ENCODE assay signal across 8 mouse cellular contexts in genomic region chr5:114091057-114091807, GRCm38 (mm10). TPM values are rescaled to one million over a fixed set of nuclear protein-coding genes. Genes with fewer than 3 reads are reported as not detected.
DNase-seq lines count a peak whose midpoint lies in the region; ATAC-seq and TF ChIP-seq lines count a peak whose summit lies in the region.

Svop (minus strand) TSS chr5:114091570.

- TF ChIP-seq EP300 in liver, postnatal 0 days (IDR thresholded peaks at IDR 0.05; ENCODE audit: low read depth): no peak

- peaks cover 20% of the 10 kb centered on the region for H3K4me1 ChIP-seq in E14TG2a.4 (replicated peaks; ENCODE audit: low read depth, low read length)
- H3K4me1 ChIP-seq in forebrain, embryonic 14.5 days (ENCODE audit: control insufficient read depth, insufficient read depth, low read length): peaks cover 9% of the 10 kb centered on the region; the same call in 1 of the 2 replicates
- H3K4me1 ChIP-seq in liver, postnatal 0 days (ENCODE audit: insufficient read depth): peaks cover 3% of the 10 kb centered on the region; the same call in 1 of the 2 replicates
- H3K4me1 ChIP-seq in neural tube, embryonic 14.5 days (ENCODE audit: control insufficient read depth, insufficient read depth, low read length): peaks cover 7% of the 10 kb centered on the region; the same call in 1 of the 2 replicates

- no peak for TF ChIP-seq CTCF in E14TG2a.4 (conservative IDR thresholded peaks at IDR 0.05; ENCODE audit: low read length)
- no peak for TF ChIP-seq CTCF in liver, postnatal 0 days (IDR thresholded peaks at IDR 0.05; ENCODE audit: low read depth)

- peak within 1 kb of the TSS; percentile 59 for H3K4me2 ChIP-seq in forebrain, embryonic 14.5 days (ENCODE audit: low read length)
- H3K4me2 ChIP-seq in liver, postnatal 0 days (ENCODE audit: low read depth, low read length): peak within 1 kb of the TSS; percentile 28; the same call in 1 of the 2 replicates
- peak within 1 kb of the TSS; percentile 68 for H3K4me2 ChIP-seq in neural tube, embryonic 14.5 days (ENCODE audit: low read depth, low read length)

- peak within 1 kb of the TSS; percentile 93 for H3K9ac ChIP-seq in forebrain, embryonic 14.5 days (ENCODE audit: low read length)
- no peak within 1 kb of the TSS for H3K9ac ChIP-seq in liver, postnatal 0 days (replicated peaks)
- H3K9ac ChIP-seq in neural tube, embryonic 14.5 days (replicated peaks; ENCODE audit: low read depth, low read length): peak within 1 kb of the TSS; percentile 95

- WGBS in forebrain, embryonic 14.5 days: 3% methylated on average over 37 of the region's 40 CpGs
- WGBS in liver, postnatal 0 days (ENCODE audit: insufficient replicate concordance): 4% methylated on average over 40 of the region's 40 CpGs
- 3% methylated on average over 40 of the region's 40 CpGs for WGBS in neural tube, embryonic 14.5 days

- peaks cover 37% of the 10 kb centered on the region for H3K27me3 ChIP-seq in E14TG2a.4 (ENCODE audit: insufficient read depth, low read length)
- H3K27me3 ChIP-seq in forebrain, embryonic 14.5 days (replicated peaks; ENCODE audit: control insufficient read depth, insufficient read depth, low read length): no peaks in the 10 kb centered on the region
- H3K27me3 ChIP-seq in liver, postnatal 0 days (ENCODE audit: insufficient read depth, low read length): 0 out of 2 replicates have a peak, but pooled peaks cover 2% of the 10 kb centered on the region
- H3K27me3 ChIP-seq in neural tube, embryonic 14.5 days (ENCODE audit: control insufficient read depth, insufficient read depth, low read length): no peaks in the 10 kb centered on the region

- H3K36me3 ChIP-seq in E14TG2a.4 (ENCODE audit: insufficient read depth, low read length): peaks cover 12% of the 10 kb centered on the region; the same call in 1 of the 2 replicates
- no peaks in the 10 kb centered on the region for H3K36me3 ChIP-seq in forebrain, embryonic 14.5 days (ENCODE audit: control insufficient read depth, insufficient read depth, low read length)
- H3K36me3 ChIP-seq in liver, postnatal 0 days (replicated peaks; ENCODE audit: insufficient read depth, low read length): no peaks in the 10 kb centered on the region
- H3K36me3 ChIP-seq in neural tube, embryonic 14.5 days (ENCODE audit: control insufficient read depth, insufficient read depth, low read length): no peaks in the 10 kb centered on the region

- H3K9me3 ChIP-seq in E14TG2a.4 (ENCODE audit: low read length): no peaks in the 10 kb centered on the region; the same call in 1 of the 2 replicates
- H3K9me3 ChIP-seq in forebrain, embryonic 14.5 days (replicated peaks; ENCODE audit: control insufficient read depth, low read length): no peaks in the 10 kb centered on the region
- H3K9me3 ChIP-seq in liver, postnatal 0 days (ENCODE audit: low read length): no peaks in the 10 kb centered on the region
- H3K9me3 ChIP-seq in neural tube, embryonic 14.5 days (ENCODE audit: control insufficient read depth, low read length): no peaks in the 10 kb centered on the region

- intact Hi-C loops in heart, postnatal 25 days (cut with DNase I): no loop called here

- peak; percentile 71; the same call in 1 of the 2 replicates for ATAC-seq in cerebellum, adult (ENCODE audit: insufficient number of reproducible peaks, low FRiP score, low TSS enrichment)
- ATAC-seq in forebrain, embryonic 14.5 days: peak; percentile 93
- peak; percentile 49; the same call in 1 of the 2 replicates for ATAC-seq in liver, postnatal 0 days
- ATAC-seq in neural tube, embryonic 14.5 days (ENCODE audit: low read depth): peak; percentile 83

- DNase-seq in forebrain, embryonic 14.5 days (ENCODE audit: low spot score): peak; percentile 84
- peak; percentile 11 for DNase-seq in heart, postnatal 25 days (ENCODE audit: low spot score)
- DNase-seq in layer of hippocampus, adult 11-12 months (ENCODE audit: low spot score): peak; percentile 74
- peak; percentile 80 for DNase-seq in liver, postnatal 0 days
- peak; percentile 11 to 23 for DNase-seq in thymus, postnatal 10 days (ENCODE audit: low spot score in 2 of 2)

- peak within 1 kb of the TSS; percentile 81 for H3K4me3 ChIP-seq in E14TG2a.4 (replicated peaks; ENCODE audit: low read length)
- peak within 1 kb of the TSS; percentile 70 for H3K4me3 ChIP-seq in forebrain, embryonic 14.5 days (ENCODE audit: low read depth, low read length)
- no peak within 1 kb of the TSS for H3K4me3 ChIP-seq in liver, postnatal 0 days (ENCODE audit: low read depth, low read length)
- peak within 1 kb of the TSS; percentile 84 for H3K4me3 ChIP-seq in neural tube, embryonic 14.5 days (ENCODE audit: low read depth, low read length)

- H3K27ac ChIP-seq in forebrain, embryonic 14.5 days (ENCODE audit: low read depth, low read length): peak within 1 kb of the TSS; percentile 93
- H3K27ac ChIP-seq in liver, postnatal 0 days (ENCODE audit: low read depth): no peak within 1 kb of the TSS
- peak within 1 kb of the TSS; percentile 95 for H3K27ac ChIP-seq in neural tube, embryonic 14.5 days (ENCODE audit: low read depth, low read length)

RNA-seq across cellular contexts. Expression of gene Svop, which starts in this region (rescaled TPM):
- 60.5 and 80.1 TPM in 2 replicates for polyA plus RNA-seq in forebrain, embryonic 14.5 days (2014; fragmentation: Nextera tagmentation; extraction: Ambion mirVana)
- not detected for total RNA-seq in heart, postnatal 25 days (2021)
- not detected in 2 replicates for polyA plus RNA-seq in liver, postnatal 0 days (2015; fragmentation: Nextera tagmentation; extraction: Ambion mirVana)
- 80.0 and 80.3 TPM in 2 replicates for polyA plus RNA-seq in neural tube, embryonic 14.5 days (2014; fragmentation: Nextera tagmentation; extraction: Ambion mirVana)

Comparison
In these comparisons a context has a peak if more than half of its experiments do, and no peak if none do; other contexts are left out.
1. RNA of gene Svop (polyA plus RNA-seq): 80.0 to 80.3 TPM in neural tube, embryonic 14.5 days and 60.5 to 80.1 TPM in forebrain, embryonic 14.5 days; not detected in liver, postnatal 0 days; every median in the first group is over 10 times any median in the second.
2. Peak in DNase-seq in heart, postnatal 25 days; RNA of the gene not detected or under 1 TPM.
3. Peak in DNase-seq, ATAC-seq and H3K4me2 ChIP-seq in liver, postnatal 0 days; RNA of the gene not detected or under 1 TPM.
4. DNase-seq: peak in every context shown above with its lines; median percentile 84 in forebrain, embryonic 14.5 days; 80 in liver, postnatal 0 days; 74 in layer of hippocampus, adult 11-12 months; 17 in thymus, postnatal 10 days; 11 in heart, postnatal 25 days.
5. Peak in every context shown above with its lines, with median percentiles within 50 percentile points of each other: ATAC-seq and H3K4me2 ChIP-seq.